28 mouse cellular contexts compared by ENCODE assay signal in the genomic region with DNA sequence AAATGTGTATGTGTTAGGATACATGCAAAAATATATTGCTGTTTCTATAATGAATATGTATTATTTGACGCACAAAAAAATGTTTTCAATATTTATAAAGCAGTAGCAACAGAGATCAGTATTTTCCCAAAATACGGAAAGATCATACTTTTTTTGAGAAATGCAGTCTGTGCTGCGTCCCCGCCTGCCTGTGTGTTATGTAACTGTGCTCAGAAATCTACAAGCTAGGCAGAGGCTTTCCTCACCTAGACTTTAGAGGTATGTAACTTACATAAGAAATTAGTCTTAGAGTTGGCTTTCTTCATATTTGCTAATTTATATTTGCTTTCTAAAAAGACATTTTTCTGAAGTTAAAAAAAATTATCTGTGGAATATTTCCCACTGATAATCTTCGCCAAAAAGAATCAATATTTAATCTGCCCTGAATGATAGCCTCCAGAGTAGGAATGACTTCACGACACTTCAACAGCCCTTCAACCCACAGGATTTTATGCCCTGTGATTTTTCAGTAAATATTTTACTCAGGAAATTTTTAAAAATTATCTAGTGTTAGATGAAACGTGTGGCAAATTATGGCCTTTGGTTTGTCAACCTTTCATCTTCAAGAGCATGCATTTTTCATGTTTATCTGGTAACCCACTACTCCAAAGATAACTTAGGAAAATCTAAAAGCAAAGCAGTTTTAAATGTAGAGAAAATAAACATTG. TPM values are rescaled to one million over a fixed set of nuclear protein-coding genes. Genes with fewer than 3 reads are reported as not detected.
DNase-seq lines count a peak whose midpoint lies in the region; TF ChIP-seq lines count a peak whose summit lies in the region.
"Had no signal": no experiment of that assay in that cellular context is flagged by ENCODE, and none has a peak within 500 bp of the region (broad histone marks: within the 10 kb centered on the region; RNA-seq: fewer than 3 reads in every experiment).

No protein-coding gene starts in this region.

- H3K4me3 ChIP-seq in kidney, adult 2 months (ENCODE audit: insufficient read depth, low read depth, low read length) = no peak overlapping the region
- H3K4me3 ChIP-seq: embryonic facial prominence, embryonic 10.5 days; embryonic facial prominence, embryonic 13.5 days; erythroblast, embryonic 14.5 days; forebrain, embryonic 12.5 days; forebrain, embryonic 15.5 days; gastrocnemius, adult 2 months; heart, embryonic 12.5 days; heart, embryonic 15.5 days had no signal

- no peak overlapping the region for H3K27ac ChIP-seq in kidney, adult 2 months (ENCODE audit: insufficient read depth, low read depth, low read length)
- H3K27ac ChIP-seq: embryonic facial prominence, embryonic 10.5 days; embryonic facial prominence, embryonic 13.5 days; forebrain, embryonic 12.5 days; forebrain, embryonic 15.5 days; gastrocnemius, adult 2 months; heart, embryonic 15.5 days; hindbrain, embryonic 14.5 days; hindbrain, postnatal 0 days had no signal

- no peak for TF ChIP-seq CTCF in kidney, adult 2 months (conservative IDR thresholded peaks at IDR 0.05; ENCODE audit: insufficient read depth, insufficient read length, low read depth, low read length)

- 58% methylated on average over 7 of the region's 7 CpGs for WGBS in kidney, adult 2 months

- no peaks in the 10 kb centered on the region for H3K27me3 ChIP-seq in kidney, adult 2 months (replicated peaks; ENCODE audit: control insufficient read depth, insufficient read depth, low read length)
- H3K27me3 ChIP-seq: embryonic facial prominence, embryonic 13.5 days; forebrain, embryonic 12.5 days; forebrain, embryonic 15.5 days; heart, embryonic 12.5 days; heart, embryonic 15.5 days had no signal

- intact Hi-C loops in left cerebral cortex, postnatal 14 days (cut with DNase I) = no loop called here
- intact Hi-C loops in left cerebral cortex, postnatal 10 days (cut with DNase I) = no loop called here

- no peak for TF ChIP-seq POLR2A in kidney, adult 2 months (IDR thresholded peaks at IDR 0.05; ENCODE audit: low read depth, low read length)

- no peaks in the 10 kb centered on the region; the same call in none of the 2 replicates for H3K36me3 ChIP-seq in kidney, adult 2 months (ENCODE audit: control insufficient read depth, insufficient read depth, low read length)
- H3K36me3 ChIP-seq: forebrain, embryonic 12.5 days; forebrain, embryonic 15.5 days; heart, embryonic 15.5 days had no signal

- peaks cover 26% of the 10 kb centered on the region for H3K4me1 ChIP-seq in kidney, adult 2 months (ENCODE audit: control insufficient read depth, insufficient read depth, low read length)
- H3K4me1 ChIP-seq: forebrain, embryonic 12.5 days; forebrain, embryonic 15.5 days had no signal

- DNase-seq in kidney, adult 2 months = peak; percentile 70
- DNase-seq in kidney, postnatal 10 days = no peak
- DNase-seq in left cerebral cortex, postnatal 14 days (ENCODE audit: low spot score in 2 of 2) = peak; percentile 22 to 30
- DNase-seq in left cerebral cortex, postnatal 10 days (ENCODE audit: extremely low spot score in 1 of 2, low spot score in 2 of 2) = no peak
- DNase-seq in brain, adult 2 months (ENCODE audit: low read depth, low spot score) = peak; percentile 71
- peak; percentile 55 for DNase-seq in telencephalon, adult 2 months (ENCODE audit: low read depth, low spot score)
- DNase-seq: adrenal gland, adult 2 months; adrenal gland, postnatal 14 days; cerebellum, adult 11-12 months; cerebellum, adult 8-10 months; cerebellum, postnatal 10 days; cerebellum, postnatal 36 days; embryo, embryonic 11 days; gastrocnemius, adult 2 months; gastrocnemius, postnatal 14 days; heart, adult 18-20 months; heart, postnatal 10 days; heart, postnatal 4 days had no signal

RNA-seq across cellular contexts. Expression of a gene that starts 44.7 kb away (rescaled TPM):
- 119 and 132 TPM in 2 replicates for polyA plus RNA-seq in kidney, adult 2 months (2012; rRNA removed)
- total RNA-seq in left cerebral cortex, postnatal 14 days (2021) = 10 to 100 TPM; 65.7 to 90.7 TPM
- total RNA-seq in left cerebral cortex, postnatal 10 days (2021) = 10 to 100 TPM; 84.2 to 87.6 TPM
- total RNA-seq: MEL had no signal
- polyA plus RNA-seq: erythroblast, embryonic 14.5 days had no signal

Comparison
In these comparisons a context has a peak if more than half of its experiments do, and no peak if none do; other contexts are left out.
1. DNase-seq: peak in kidney, adult 2 months (single experiment), left cerebral cortex, postnatal 14 days (2 of 2), brain, adult 2 months (single experiment) and telencephalon, adult 2 months (single experiment); none in kidney, postnatal 10 days (single experiment) and left cerebral cortex, postnatal 10 days (0 of 2).